Mouse (Mus musculus) CH12.LX (cell line): Measurements from ENCODE around the gene Daw1. TPM values are rescaled to one million over a fixed set of nuclear protein-coding genes. Genes with fewer than 3 reads are reported as not detected.

Experiments used
- DNase-seq: peaks from one replicate; pipeline ENCODE4 v3.0.0-alpha.2; 2013; ENCODE audit errors: extremely low read depth
- H3K27ac ChIP-seq: 2 replicates; pipeline ENCODE4 v1.5.1; 2012; ENCODE audit warnings: low read depth, mild to moderate bottlenecking, control low read depth, moderate library complexity; ENCODE audit not compliant: insufficient read depth
- H3K27me3 ChIP-seq: replicated peaks from 2 replicates; pipeline ENCODE3; 2012; ENCODE audit warnings: inconsistent platforms
- H3K36me3 ChIP-seq, 2 experiments: replicated peaks in 1 of 2; 2 replicates each; pipeline versions ENCODE3 to v1.6.1; 2012; ENCODE audit warnings: inconsistent platforms in 1 of 2, low read length in 1 of 2, mild to moderate bottlenecking in 1 of 2, mixed read lengths in 1 of 2, moderate library complexity in 1 of 2; ENCODE audit not compliant: control insufficient read depth in 1 of 2, insufficient read depth in 1 of 2
- H3K4me1 ChIP-seq, 2 experiments: 2 replicates each; pipeline ENCODE4 v1.6.1; 2012; ENCODE audit warnings: inconsistent platforms in 1 of 2, moderate library complexity in 1 of 2; ENCODE audit not compliant: insufficient read depth in 2 of 2, control insufficient read depth in 1 of 2
- H3K4me2 ChIP-seq: 2 replicates; pipeline ENCODE4 v1.6.1; 2012; ENCODE audit warnings: low read depth, mild to moderate bottlenecking, control low read depth; ENCODE audit not compliant: poor library complexity, insufficient read depth, severe bottlenecking
- H3K4me3 ChIP-seq, 3 experiments: fragments of 150-350 bp in 1 of 3; sonication (generic) in 1 of 3; replicated peaks in 1 of 3; 2 replicates each; pipeline versions ENCODE3 to v1.5.1; 2011 to 2012; ENCODE audit warnings: low read depth in 2 of 3, low read length in 2 of 3, mild to moderate bottlenecking in 2 of 3, moderate library complexity in 2 of 3, control low read depth in 1 of 3, improper control_type of control experiment in 1 of 3, inconsistent platforms in 1 of 3, mixed read lengths in 1 of 3; ENCODE audit not compliant: poor library complexity in 1 of 3
- H3K79me2 ChIP-seq: replicated peaks from 2 replicates; pipeline ENCODE4 v1.6.1; 2012; ENCODE audit warnings: mild to moderate bottlenecking, moderate library complexity; ENCODE audit not compliant: control insufficient read depth, poor library complexity, insufficient read depth, severe bottlenecking; ENCODE audit errors: extremely low read depth
- H3K9ac ChIP-seq: 2 replicates; pipeline ENCODE4 v1.6.1; 2012; ENCODE audit warnings: low read depth, mild to moderate bottlenecking, control low read depth, moderate library complexity; ENCODE audit not compliant: insufficient read depth
- H3K9me3 ChIP-seq: replicated peaks from 2 replicates; pipeline ENCODE3; 2012; ENCODE audit warnings: low read length, inconsistent platforms, mixed read lengths
- CTCF ChIP-seq, 2 experiments: IDR thresholded peaks in 1 of 2; conservative IDR thresholded peaks in 1 of 2; 2 replicates each; pipeline ENCODE4 v1.5.1; 2011 to 2012; ENCODE audit warnings: low read depth in 2 of 2, low read length in 2 of 2, improper control_type of control experiment in 1 of 2, inconsistent platforms in 1 of 2, mild to moderate bottlenecking in 1 of 2, moderate library complexity in 1 of 2
- EP300 ChIP-seq: IDR thresholded peaks from 2 replicates; pipeline ENCODE4 v1.6.1; 2011; ENCODE audit warnings: low read length, improper control_type of control experiment
- IRF4 ChIP-seq: IDR thresholded peaks from 2 replicates; pipeline ENCODE4 v1.6.1; 2014; ENCODE audit warnings: low read depth, mild to moderate bottlenecking, inconsistent platforms, low read length, improper control_type of control experiment
- MAX ChIP-seq: IDR thresholded peaks from 2 replicates; pipeline ENCODE4 v1.6.1; 2011; ENCODE audit warnings: low read length, improper control_type of control experiment
- MAZ ChIP-seq: IDR thresholded peaks from 2 replicates; pipeline ENCODE4 v1.6.1; 2012; ENCODE audit warnings: low read depth, mild to moderate bottlenecking, inconsistent platforms, low read length, improper control_type of control experiment, moderate library complexity
- NELFE ChIP-seq: IDR thresholded peaks from 2 replicates; pipeline ENCODE4 v1.6.1; 2011; ENCODE audit warnings: low read depth, low read length, improper control_type of control experiment
- NRF1 ChIP-seq: IDR thresholded peaks from 2 replicates; pipeline ENCODE4 v1.6.1; 2014; ENCODE audit warnings: low read depth, mild to moderate bottlenecking, inconsistent platforms, low read length, improper control_type of control experiment, moderate library complexity
- RAD21 ChIP-seq: IDR thresholded peaks from 2 replicates; pipeline ENCODE4 v1.6.1; 2011; ENCODE audit warnings: low read depth, mild to moderate bottlenecking, low read length, improper control_type of control experiment, moderate library complexity
- RCOR1 ChIP-seq: conservative IDR thresholded peaks from 2 replicates; pipeline ENCODE4 v1.6.1; 2012; ENCODE audit warnings: low read depth, mild to moderate bottlenecking, inconsistent platforms, low read length, improper control_type of control experiment
- SMC3 ChIP-seq: IDR thresholded peaks from 2 replicates; pipeline ENCODE4 v1.6.1; 2011; ENCODE audit warnings: low read depth, low read length, improper control_type of control experiment
- TBP ChIP-seq: conservative IDR thresholded peaks from 2 replicates; pipeline ENCODE4 v1.6.1; 2011; ENCODE audit warnings: low read depth, low read length, improper control_type of control experiment
- ZKSCAN1 ChIP-seq: IDR thresholded peaks from 2 replicates; pipeline ENCODE4 v1.6.1; 2012; ENCODE audit warnings: low read depth, inconsistent platforms, low read length, improper control_type of control experiment, borderline replicate concordance
- dilution Hi-C: fragments of 300-500 bp; cut with MboI; formaldehyde crosslinking; loops from 2 replicates; pipeline ENCODE4 v1.14.3; 2020; ENCODE audit warnings: low sequenced_read_pairs; ENCODE audit not compliant: extremely low pct_unique_long_range_greater_than_20kb, extremely low pct_ligation_motif_present
- in situ Hi-C: fragments of 300-500 bp; cut with MboI; formaldehyde crosslinking; loops from 3 replicates; pipeline ENCODE4 v1.14.3; 2019; ENCODE audit warnings: low sequenced_read_pairs, low pct_ligation_motif_present, low pct_unique_long_range_greater_than_20kb, mixed read lengths
- polyA plus RNA-seq: library from polyadenylated mRNA; unstranded; fragments of >175 nt; gene quantifications from 2 replicates; pipeline ENCODE4 v1.2.1, GENCODE M21; 2012; ENCODE audit warnings: low read depth; ENCODE audit not compliant: insufficient read length
- total RNA-seq, 2 experiments: library from RNA; depleted of rRNA; stranded (reverse); fragments of 300-350 nt in 1 of 2; fragments of >200 nt in 1 of 2; gene quantifications; 2 replicates each; pipeline ENCODE4 v1.2.3; 2012 to 2014

Gene Daw1
- total and polyA plus RNA-seq, 3 experiments: not detected

DNA sequence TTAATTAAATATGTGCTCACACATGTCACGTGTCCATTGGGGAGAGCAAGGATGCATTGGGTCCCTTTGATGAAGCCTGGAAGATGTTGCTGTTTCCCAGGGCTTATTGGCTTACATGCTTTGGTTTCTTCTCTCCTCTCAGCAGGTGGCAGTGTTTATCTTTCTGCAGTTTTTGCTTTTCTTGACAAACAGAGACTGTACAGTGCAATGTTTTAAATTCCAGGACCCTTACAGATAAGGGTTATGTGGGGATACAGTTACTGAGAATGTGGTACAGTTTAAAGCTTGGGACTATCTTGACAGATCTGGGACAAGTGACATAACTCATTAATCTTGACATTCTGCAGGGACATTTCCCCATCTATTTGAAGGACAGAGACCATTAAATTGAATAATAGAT, 58.7 kb downstream of the Daw1 start:
- dilution Hi-C loops: no loop called here
- Histone ChIP-seq H3K9me3 (peaks cover 3% of the 10 kb centered on the region), H3K27me3 (no peaks in the 10 kb centered on the region), H3K4me2 (no peak overlapping the region), H3K4me3 (no peak overlapping the region), H3K9ac (no peak overlapping the region), H3K36me3 (no peaks in the 10 kb centered on the region), H3K4me1 (no peaks in the 10 kb centered on the region), H3K79me2 (no peaks in the 10 kb centered on the region), H3K27ac (no peak overlapping the region)
- DNase-seq: no peak
- TF ChIP-seq SMC3 (0 out of 2 replicates have a peak, but pooled peaks have one; percentile 10), TBP (no peak), RAD21 (peak; percentile 33), CTCF (conservative IDR thresholded peaks at IDR 0.05 in 1 of 2, IDR thresholded peaks at IDR 0.05 in 1 of 2; ENCODE audit: low read depth in 2 of 2, low read length in 2 of 2) (peak in 1 of 2 experiments; percentile 27; a peak in 1 of 4 replicates), IRF4 (no peak), EP300 (no peak), RCOR1 (no peak), ZKSCAN1 (no peak), NRF1 (no peak), MAZ (no peak)
- in situ Hi-C loops: loop anchor here (25.0 kb wide), 1 partner anchor 494 kb away; no protein-coding TSS in a partner anchor

DNA sequence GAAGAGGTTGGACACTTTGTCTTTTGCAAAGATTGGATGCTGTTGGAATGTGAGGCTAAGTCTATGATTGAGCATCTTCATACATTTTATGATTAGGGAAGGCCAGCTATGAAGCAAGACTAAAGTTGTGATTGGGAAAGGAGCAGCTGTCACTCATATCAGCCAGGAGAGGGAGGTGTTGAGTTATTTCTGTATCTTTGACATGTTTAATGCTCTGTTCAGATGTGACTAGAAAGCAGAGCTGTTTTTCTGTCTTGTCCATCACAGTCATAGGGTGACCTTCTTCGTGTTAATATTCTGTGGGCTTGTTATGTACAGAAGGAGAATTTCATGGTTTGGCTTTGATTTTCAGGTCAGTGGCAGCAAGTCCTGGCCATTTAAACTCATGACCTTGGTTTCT, 63.5 kb downstream of the Daw1 start:
- no peak overlapping the region for H3K4me3 ChIP-seq
- in situ Hi-C loops: loop anchor here (25.0 kb wide), 1 partner anchor 489 kb away; no protein-coding TSS in a partner anchor

DNA sequence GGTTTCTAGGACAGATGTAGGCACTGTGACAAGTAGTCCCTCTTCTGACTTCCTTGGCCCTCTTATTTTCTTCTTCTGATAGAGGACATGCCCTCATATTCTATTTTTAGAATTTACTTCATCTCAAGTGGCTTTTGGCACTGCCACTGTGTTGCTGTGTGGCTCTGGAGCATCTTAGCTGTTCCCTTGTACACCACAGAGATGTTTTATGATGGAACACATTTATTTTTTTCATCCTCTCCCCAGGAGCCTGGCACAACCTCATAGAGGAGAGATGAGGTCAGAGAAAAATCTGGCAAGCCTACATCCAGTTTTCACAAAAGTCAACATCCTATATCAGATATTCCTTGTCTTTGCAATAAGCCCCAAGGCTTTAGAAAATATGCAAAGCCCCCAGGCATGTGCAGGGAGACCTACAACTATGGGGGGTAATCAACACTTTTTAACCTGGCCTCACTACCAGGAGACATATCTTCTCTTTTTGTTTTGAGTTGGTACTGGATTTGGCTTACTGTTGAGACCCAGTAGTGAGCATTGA, 64.9 kb downstream of the Daw1 start:
- no peak for DNase-seq
- TF ChIP-seq NELFE: no peak
- peaks cover 3% of the 10 kb centered on the region for H3K9me3 ChIP-seq
- H3K27ac ChIP-seq: no peak overlapping the region
- H3K79me2 ChIP-seq: no peaks in the 10 kb centered on the region; the same call in 1 of the 2 replicates
- H3K9ac ChIP-seq: no peak overlapping the region
- in situ Hi-C loops (loop anchor here (25.0 kb wide), 1 partner anchor 488 kb away; no protein-coding TSS in a partner anchor), dilution Hi-C loops (no loop called here)
- H3K27me3 ChIP-seq: no peaks in the 10 kb centered on the region
- H3K4me3 ChIP-seq: no peak overlapping the region
- H3K4me2 ChIP-seq: no peak overlapping the region
- no peaks in the 10 kb centered on the region for H3K4me1 ChIP-seq
- H3K36me3 ChIP-seq: no peaks in the 10 kb centered on the region

More for the DNA sequence above, 63.5 kb downstream of the Daw1 start:
- Histone ChIP-seq H3K27me3 (no peaks in the 10 kb centered on the region), H3K4me2 (no peak overlapping the region), H3K4me1 (no peaks in the 10 kb centered on the region), H3K36me3 (no peaks in the 10 kb centered on the region), H3K9ac (no peak overlapping the region), H3K27ac (no peak overlapping the region), H3K9me3 (peaks cover 3% of the 10 kb centered on the region), H3K79me2 (no peaks in the 10 kb centered on the region; the same call in 1 of the 2 replicates)
- DNase-seq: peak; percentile 40
- dilution Hi-C loops: no loop called here
- TF ChIP-seq MAZ: no peak
- no peak for TF ChIP-seq ZKSCAN1
- TF ChIP-seq MAX: no peak
- TF ChIP-seq CTCF (conservative IDR thresholded peaks at IDR 0.05 in 1 of 2, IDR thresholded peaks at IDR 0.05 in 1 of 2; ENCODE audit: low read depth in 2 of 2, low read length in 2 of 2): peak; percentile 44 to 69; a peak in 3 of 4 replicates
- TF ChIP-seq RAD21: peak; percentile 68
- TF ChIP-seq SMC3: peak; percentile 58
